Mouse (Mus musculus) myocyte (in vitro differentiated cells): ENCODE data around the gene Atp2a2. TPM values are rescaled to one million over a fixed set of nuclear protein-coding genes. Genes with fewer than 3 reads are reported as not detected.

Experiments used
- H3K27me3 ChIP-seq: one replicate; pipeline ENCODE4 v1.6.1; 2011; ENCODE audit not compliant: control insufficient read depth, insufficient read depth, insufficient read length
- H3K36me3 ChIP-seq: one replicate; pipeline ENCODE4 v1.6.1; 2011; ENCODE audit not compliant: control insufficient read depth, insufficient read depth
- H3K4me2 ChIP-seq: one replicate; pipeline ENCODE4 v1.6.1; 2011; ENCODE audit warnings: low read depth, control low read depth
- H3K4me3 ChIP-seq: one replicate; pipeline ENCODE4 v1.5.1; 2011; ENCODE audit warnings: mild to moderate bottlenecking, control low read depth, moderate library complexity
- H3K79me2 ChIP-seq: one replicate; pipeline ENCODE4 v1.6.1; 2011; ENCODE audit not compliant: control insufficient read depth, insufficient read depth
- H3ac ChIP-seq: one replicate; pipeline ENCODE4 v1.6.1; 2011; ENCODE audit not compliant: control insufficient read depth, insufficient read length
- CEBPB ChIP-seq: IDR thresholded peaks from 2 replicates; pipeline ENCODE4 v1.6.1; 2011; ENCODE audit warnings: mild to moderate bottlenecking, moderate library complexity; ENCODE audit not compliant: poor library complexity, insufficient read depth, severe bottlenecking
- E2F4 ChIP-seq: IDR thresholded peaks from one replicate; pipeline ENCODE4 v1.6.1; 2011; ENCODE audit warnings: mild to moderate bottlenecking, control low read depth, moderate library complexity; ENCODE audit not compliant: insufficient read depth
- MAX ChIP-seq: IDR thresholded peaks from one replicate; pipeline ENCODE4 v1.6.1; 2011; ENCODE audit warnings: low read depth, mild to moderate bottlenecking, control low read depth
- MYOD1 ChIP-seq, 3 experiments: IDR thresholded peaks; one replicate each; pipeline ENCODE4 v1.6.1; 2011; ENCODE audit warnings: control low read depth in 2 of 3, low read depth in 2 of 3, mild to moderate bottlenecking in 2 of 3, moderate library complexity in 1 of 3; ENCODE audit not compliant: insufficient read length in 2 of 3, control insufficient read depth in 1 of 3
- MYOG ChIP-seq, 3 experiments: IDR thresholded peaks; one replicate each; pipeline ENCODE4 v1.6.1; 2011; ENCODE audit warnings: control low read depth in 2 of 3, low read depth in 2 of 3, mild to moderate bottlenecking in 2 of 3; ENCODE audit not compliant: insufficient read length in 2 of 3, control insufficient read depth in 1 of 3, insufficient read depth in 1 of 3
- POLR2A ChIP-seq: IDR thresholded peaks from one replicate; pipeline ENCODE4 v1.6.1; 2011; ENCODE audit warnings: low read depth, mild to moderate bottlenecking, control low read depth, moderate library complexity; ENCODE audit not compliant: insufficient read length
- POLR2AphosphoS2 ChIP-seq: IDR thresholded peaks from one replicate; pipeline ENCODE4 v1.6.1; 2011; ENCODE audit warnings: low read depth, control low read depth; ENCODE audit not compliant: insufficient read length
- REST ChIP-seq: IDR thresholded peaks from one replicate; pipeline ENCODE4 v1.6.1; 2011; ENCODE audit warnings: mild to moderate bottlenecking, control low read depth, moderate library complexity; ENCODE audit not compliant: insufficient read depth, insufficient read length
- SRF ChIP-seq: IDR thresholded peaks from one replicate; pipeline ENCODE4 v1.6.1; 2011; ENCODE audit warnings: low read depth; ENCODE audit not compliant: control insufficient read depth, insufficient read length
- TCF12 ChIP-seq: IDR thresholded peaks from one replicate; pipeline ENCODE4 v1.6.1; 2011; ENCODE audit warnings: mild to moderate bottlenecking, control low read depth; ENCODE audit not compliant: poor library complexity, insufficient read depth, severe bottlenecking
- TCF3 ChIP-seq: IDR thresholded peaks from one replicate; pipeline ENCODE4 v1.6.1; 2011; ENCODE audit warnings: low read depth, control low read depth; ENCODE audit not compliant: insufficient read length
- USF1 ChIP-seq: IDR thresholded peaks from one replicate; pipeline ENCODE4 v1.6.1; 2011; ENCODE audit warnings: low read depth, mild to moderate bottlenecking, control low read depth, moderate library complexity
- polyA plus RNA-seq: library from polyadenylated mRNA; unstranded; fragments of >200 nt; fragmentation: generic; extraction: Trizol; gene quantifications from one replicate; pipeline ENCODE4 v1.2.1, GENCODE M21; 2012; ENCODE audit warnings: missing spikeins

The Atp2a2 gene
- polyA plus RNA-seq, 1 experiment: 295 TPM

GRCm38 (mm10) chr5:122434541-122434940 lies 67.5 kb downstream of the Atp2a2 start:
- Histone ChIP-seq H3K36me3 (peaks cover 36% of the 10 kb centered on the region), H3K27me3 (no peaks in the 10 kb centered on the region), H3ac (no peak overlapping the region), H3K4me2 (no peak overlapping the region), H3K4me3 (no peak overlapping the region), H3K79me2 (no peaks in the 10 kb centered on the region)
- TF ChIP-seq MYOD1 (IDR thresholded peaks at IDR 0.05; ENCODE audit: control insufficient read depth in 1 of 3, insufficient read length in 2 of 3, low read depth in 2 of 3): no peak
- TF ChIP-seq TCF12: no peak
- no peak for TF ChIP-seq MAX
- TF ChIP-seq CEBPB: no peak
- no peak for TF ChIP-seq POLR2A
- TF ChIP-seq USF1: no peak
- TF ChIP-seq E2F4: no peak
- TF ChIP-seq TCF3: no peak
- no peak for TF ChIP-seq POLR2AphosphoS2
- no peak for TF ChIP-seq REST

- Histone ChIP-seq H3K79me2 (peaks cover 7% of the 10 kb centered on the region), H3K36me3 (peaks cover 45% of the 10 kb centered on the region), H3ac (no peak overlapping the region), H3K27me3 (no peaks in the 10 kb centered on the region), H3K4me2 (no peak overlapping the region), H3K4me3 (no peak overlapping the region)
- TF ChIP-seq POLR2A: no peak
- TF ChIP-seq MAX: no peak
- TF ChIP-seq TCF12: no peak
- TF ChIP-seq POLR2AphosphoS2: no peak
- TF ChIP-seq CEBPB: no peak
- TF ChIP-seq MYOD1 (IDR thresholded peaks at IDR 0.05; ENCODE audit: control insufficient read depth in 1 of 3, insufficient read length in 2 of 3, low read depth in 2 of 3): no peak
- TF ChIP-seq MYOG (IDR thresholded peaks at IDR 0.05; ENCODE audit: control insufficient read depth in 1 of 3, insufficient read depth in 1 of 3, insufficient read length in 2 of 3, low read depth in 2 of 3): no peak
- TF ChIP-seq REST: no peak
- no peak for TF ChIP-seq SRF
- TF ChIP-seq E2F4: no peak
- no peak for TF ChIP-seq USF1
- no peak for TF ChIP-seq TCF3
Observed at GRCm38 (mm10) chr5:122431221-122431620, 70.8 kb downstream of the Atp2a2 start.

GRCm38 (mm10) chr5:122430036-122430775 lies 71.8 kb downstream of the Atp2a2 start:
- TF ChIP-seq MYOG (IDR thresholded peaks at IDR 0.05; ENCODE audit: control insufficient read depth in 1 of 3, insufficient read depth in 1 of 3, insufficient read length in 2 of 3, low read depth in 2 of 3) (no peak), SRF (no peak), MAX (no peak)
- H3K4me2 ChIP-seq: no peak overlapping the region
- peaks cover 17% of the 10 kb centered on the region for H3K79me2 ChIP-seq
- peaks cover 45% of the 10 kb centered on the region for H3K36me3 ChIP-seq
- H3K4me3 ChIP-seq: no peak overlapping the region
- H3ac ChIP-seq: no peak overlapping the region
- no peaks in the 10 kb centered on the region for H3K27me3 ChIP-seq

GRCm38 (mm10) chr5:122425550-122425949 lies 76.5 kb downstream of the Atp2a2 start:
- Histone ChIP-seq H3K36me3 (peaks cover 20% of the 10 kb centered on the region), H3ac (no peak overlapping the region), H3K79me2 (peaks cover 46% of the 10 kb centered on the region), H3K4me2 (no peak overlapping the region), H3K4me3 (no peak overlapping the region), H3K27me3 (no peaks in the 10 kb centered on the region)
- TF ChIP-seq TCF12: no peak
- TF ChIP-seq MYOD1 (IDR thresholded peaks at IDR 0.05; ENCODE audit: control insufficient read depth in 1 of 3, insufficient read length in 2 of 3, low read depth in 2 of 3): no peak
- TF ChIP-seq POLR2A: no peak
- TF ChIP-seq POLR2AphosphoS2: no peak
- TF ChIP-seq MYOG (IDR thresholded peaks at IDR 0.05; ENCODE audit: control insufficient read depth in 1 of 3, insufficient read depth in 1 of 3, insufficient read length in 2 of 3, low read depth in 2 of 3): no peak
- TF ChIP-seq CEBPB: no peak
- no peak for TF ChIP-seq E2F4
- no peak for TF ChIP-seq TCF3
- no peak for TF ChIP-seq REST
- no peak for TF ChIP-seq SRF
- no peak for TF ChIP-seq MAX
- no peak for TF ChIP-seq USF1

- Histone ChIP-seq H3K79me2 (peaks cover 46% of the 10 kb centered on the region), H3K4me2 (peak overlapping the region; percentile 84), H3K27me3 (no peaks in the 10 kb centered on the region), H3K4me3 (peak overlapping the region; percentile 84), H3K36me3 (peaks cover 3% of the 10 kb centered on the region), H3ac (peak overlapping the region; percentile 90)
- TF ChIP-seq E2F4 (no peak), POLR2AphosphoS2 (no peak), REST (no peak), TCF12 (no peak), TCF3 (no peak), POLR2A (no peak), USF1 (no peak), CEBPB (no peak)
Observed at GRCm38 (mm10) chr5:122423083-122423482, 78.9 kb downstream of the Atp2a2 start.
